ENCODE assay signal across 32 mouse cellular contexts in the genomic region with DNA sequence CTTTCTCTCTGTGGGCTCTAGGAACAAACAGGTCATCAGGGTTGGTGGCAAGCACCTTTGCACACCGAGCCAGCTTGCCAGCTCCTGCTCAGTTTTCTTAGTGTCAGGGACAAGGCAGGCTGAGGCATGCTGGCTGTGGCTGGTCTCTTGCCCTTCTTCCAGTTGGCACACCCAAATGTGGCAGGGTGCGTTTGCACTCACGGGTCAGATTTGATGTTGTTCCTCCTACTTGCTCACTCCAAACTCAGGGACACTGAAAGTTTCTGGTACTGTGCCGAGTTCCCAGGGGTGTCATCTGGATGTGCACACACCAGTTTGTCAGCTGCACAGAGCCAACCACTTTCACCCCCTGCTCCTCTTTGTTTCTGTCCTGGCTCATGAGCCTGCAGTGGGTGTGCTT. TPM values are rescaled to one million over a fixed set of nuclear protein-coding genes. Genes with fewer than 3 reads are reported as not detected.
DNase-seq lines count a peak whose midpoint lies in the region; ATAC-seq and TF ChIP-seq lines count a peak whose summit lies in the region.
"Had no signal": no experiment of that assay in that cellular context is flagged by ENCODE, and none has a peak within 500 bp of the region (broad histone marks: within the 10 kb centered on the region; RNA-seq: fewer than 3 reads in every experiment).

No protein-coding gene starts in this region.

- WGBS in forebrain, postnatal 0 days = 89% methylated on average over 4 of the region's 4 CpGs
- 90% methylated on average over 4 of the region's 4 CpGs for WGBS in forebrain, embryonic 10.5 days
- 87% methylated on average over 4 of the region's 4 CpGs for WGBS in midbrain, embryonic 11.5 days
- 86% methylated on average over 4 of the region's 4 CpGs for WGBS in midbrain, embryonic 10.5 days

- no peaks in the 10 kb centered on the region for H3K36me3 ChIP-seq in forebrain, postnatal 0 days (ENCODE audit: insufficient read depth)
- no peaks in the 10 kb centered on the region for H3K36me3 ChIP-seq in forebrain, embryonic 10.5 days (replicated peaks)
- H3K36me3 ChIP-seq in midbrain, embryonic 11.5 days (ENCODE audit: control insufficient read depth, insufficient read depth, low read length) = no peaks in the 10 kb centered on the region
- no peaks in the 10 kb centered on the region for H3K36me3 ChIP-seq in midbrain, embryonic 10.5 days
- H3K36me3 ChIP-seq: embryonic facial prominence, embryonic 15.5 days; heart, embryonic 12.5 days; hindbrain, embryonic 13.5 days; midbrain, embryonic 13.5 days had no signal

- H3K4me3 ChIP-seq in forebrain, postnatal 0 days (ENCODE audit: low read depth, low read length) = no peak overlapping the region
- H3K4me3 ChIP-seq in forebrain, embryonic 10.5 days = no peak overlapping the region
- no peak overlapping the region for H3K4me3 ChIP-seq in midbrain, embryonic 11.5 days (ENCODE audit: low read depth, low read length)
- H3K4me3 ChIP-seq in midbrain, embryonic 10.5 days = no peak overlapping the region
- H3K4me3 ChIP-seq: embryonic facial prominence, embryonic 15.5 days; heart, embryonic 12.5 days; hindbrain, embryonic 13.5 days; midbrain, embryonic 13.5 days had no signal

- no peak overlapping the region for H3K4me2 ChIP-seq in forebrain, postnatal 0 days (ENCODE audit: low read depth)
- H3K4me2 ChIP-seq in midbrain, embryonic 11.5 days = no peak overlapping the region
- H3K4me2 ChIP-seq: embryonic facial prominence, embryonic 15.5 days; heart, embryonic 12.5 days; hindbrain, embryonic 13.5 days; midbrain, embryonic 13.5 days had no signal

- no peak overlapping the region for H3K9ac ChIP-seq in forebrain, postnatal 0 days
- H3K9ac ChIP-seq in midbrain, embryonic 11.5 days (ENCODE audit: low read length) = no peak overlapping the region
- H3K9ac ChIP-seq: embryonic facial prominence, embryonic 15.5 days; heart, embryonic 12.5 days; hindbrain, embryonic 13.5 days; liver, postnatal 0 days; midbrain, embryonic 13.5 days had no signal

- no peak overlapping the region for H3K27ac ChIP-seq in forebrain, postnatal 0 days (ENCODE audit: low read depth, low read length)
- no peak overlapping the region for H3K27ac ChIP-seq in forebrain, embryonic 10.5 days
- H3K27ac ChIP-seq in midbrain, embryonic 11.5 days (ENCODE audit: low read depth, low read length) = no peak overlapping the region
- H3K27ac ChIP-seq in midbrain, embryonic 10.5 days (replicated peaks) = no peak overlapping the region
- H3K27ac ChIP-seq: embryonic facial prominence, embryonic 15.5 days; hindbrain, embryonic 13.5 days; kidney, postnatal 0 days; midbrain, embryonic 13.5 days had no signal

- TF ChIP-seq CTCF in forebrain, postnatal 0 days (IDR thresholded peaks at IDR 0.05; ENCODE audit: low read depth) = no peak

- peak; percentile 3; the same call in 1 of the 2 replicates for ATAC-seq in forebrain, postnatal 0 days
- ATAC-seq in midbrain, embryonic 11.5 days (ENCODE audit: low FRiP score) = no peak
- ATAC-seq: forebrain, embryonic 16.5 days; liver, postnatal 0 days; midbrain, embryonic 13.5 days; Patski had no signal

- no peak for DNase-seq in forebrain, postnatal 0 days
- no peak for DNase-seq in forebrain, embryonic 10.5 days (ENCODE audit: extremely low spot score, low spot score)
- peak; percentile 26 for DNase-seq in midbrain, embryonic 11.5 days (ENCODE audit: low spot score, missing footprints)
- no peak for DNase-seq in midbrain, embryonic 10.5 days (ENCODE audit: low spot score)
- DNase-seq in gonadal fat pad, adult 2 months (ENCODE audit: low read depth) = peak; percentile 98
- DNase-seq in urinary bladder, postnatal 36 days (ENCODE audit: low spot score in 2 of 2) = peak; percentile 71 to 82
- DNase-seq in right cerebral cortex, postnatal 14 days = no peak
- DNase-seq: cerebellum, adult 11 months; cerebellum, adult 9-11 months; heart, postnatal 36 days; kidney, adult 11 months; layer of hippocampus, postnatal 36 days; liver, postnatal 0 days; lung, postnatal 10 days; thymus, postnatal 14 days had no signal

- no peaks in the 10 kb centered on the region for H3K9me3 ChIP-seq in forebrain, postnatal 0 days (ENCODE audit: low read length)
- no peaks in the 10 kb centered on the region for H3K9me3 ChIP-seq in forebrain, embryonic 10.5 days
- H3K9me3 ChIP-seq in midbrain, embryonic 11.5 days (ENCODE audit: control insufficient read depth, low read length) = no peaks in the 10 kb centered on the region
- H3K9me3 ChIP-seq in midbrain, embryonic 10.5 days (replicated peaks) = no peaks in the 10 kb centered on the region
- H3K9me3 ChIP-seq: embryonic facial prominence, embryonic 15.5 days; heart, embryonic 12.5 days; hindbrain, embryonic 13.5 days; midbrain, embryonic 13.5 days had no signal

- H3K27me3 ChIP-seq in forebrain, postnatal 0 days (ENCODE audit: insufficient read depth, low read length) = no peaks in the 10 kb centered on the region
- H3K27me3 ChIP-seq in forebrain, embryonic 10.5 days (ENCODE audit: poor library complexity, severe bottlenecking) = no peaks in the 10 kb centered on the region
- no peaks in the 10 kb centered on the region for H3K27me3 ChIP-seq in midbrain, embryonic 11.5 days (ENCODE audit: control insufficient read depth, insufficient read depth, low read length)
- H3K27me3 ChIP-seq in midbrain, embryonic 10.5 days (ENCODE audit: low read depth, poor library complexity, severe bottlenecking) = no peaks in the 10 kb centered on the region
- H3K27me3 ChIP-seq: embryonic facial prominence, embryonic 15.5 days; heart, embryonic 12.5 days; hindbrain, embryonic 13.5 days; midbrain, embryonic 13.5 days; Patski had no signal

- H3K4me1 ChIP-seq in forebrain, postnatal 0 days (ENCODE audit: insufficient read depth) = no peaks in the 10 kb centered on the region
- no peaks in the 10 kb centered on the region for H3K4me1 ChIP-seq in forebrain, embryonic 10.5 days
- no peaks in the 10 kb centered on the region for H3K4me1 ChIP-seq in midbrain, embryonic 11.5 days (ENCODE audit: control insufficient read depth, insufficient read depth, low read length)
- H3K4me1 ChIP-seq in midbrain, embryonic 10.5 days = no peaks in the 10 kb centered on the region
- H3K4me1 ChIP-seq: embryonic facial prominence, embryonic 15.5 days; hindbrain, embryonic 13.5 days; midbrain, embryonic 13.5 days had no signal

RNA-seq across cellular contexts. Expression of a gene that starts 17.3 kb away (rescaled TPM):
- total RNA-seq in forebrain, postnatal 0 days (2014; rRNA removed) = 103 and 133 TPM in 2 replicates
- polyA plus RNA-seq in forebrain, postnatal 0 days (2015; fragmentation: Nextera tagmentation; extraction: Ambion mirVana) = 29.8 and 37.2 TPM in 2 replicates
- 76.2 and 80.0 TPM in 2 replicates for polyA plus RNA-seq in forebrain, embryonic 10.5 days (2016; fragmentation: Nextera tagmentation; extraction: Ambion mirVana)
- polyA plus RNA-seq in midbrain, embryonic 11.5 days (2014; fragmentation: Nextera tagmentation; extraction: Ambion mirVana) = 79.1 and 82.5 TPM in 2 replicates
- 67.4 TPM in 2 replicates for polyA plus RNA-seq in midbrain, embryonic 10.5 days (2016; fragmentation: Nextera tagmentation; extraction: Ambion mirVana)
- polyA plus RNA-seq in gonadal fat pad, adult 2 months (2012; rRNA removed) = 50.7 and 57.4 TPM in 2 replicates

RNA-seq across cellular contexts. Expression of a gene that starts 57.7 kb away (rescaled TPM):
- not detected in 2 replicates for total RNA-seq in forebrain, postnatal 0 days (2014; rRNA removed)
- not detected in 2 replicates for polyA plus RNA-seq in forebrain, postnatal 0 days (2015; fragmentation: Nextera tagmentation; extraction: Ambion mirVana)
- polyA plus RNA-seq in forebrain, embryonic 10.5 days (2016; fragmentation: Nextera tagmentation; extraction: Ambion mirVana) = not detected in 2 replicates
- not detected in 2 replicates for polyA plus RNA-seq in midbrain, embryonic 11.5 days (2014; fragmentation: Nextera tagmentation; extraction: Ambion mirVana)
- polyA plus RNA-seq in midbrain, embryonic 10.5 days (2016; fragmentation: Nextera tagmentation; extraction: Ambion mirVana) = not detected in 2 replicates
- 2.0 and 65.7 TPM in 2 replicates for polyA plus RNA-seq in gonadal fat pad, adult 2 months (2012; rRNA removed)
- total RNA-seq: adrenal gland, postnatal 36 days; common myeloid progenitor, adult 5-6 weeks; gastrocnemius, adult 18-20 months; gastrocnemius, postnatal 4 days; heart, postnatal 36 days; layer of hippocampus, postnatal 36 days; left cerebral cortex, postnatal 10 days; liver, adult 2 months; megakaryocyte progenitor cell, adult 5-6 weeks; monocyte, adult 5-6 weeks; neutrophil, adult 5-6 weeks had no signal
- polyA plus RNA-seq: embryonic facial prominence, embryonic 15.5 days; forebrain, embryonic 16.5 days; heart, embryonic 12.5 days; hindbrain, embryonic 13.5 days; limb, embryonic 11.5 days; midbrain, embryonic 13.5 days had no signal

Comparison
In these comparisons a context has a peak if more than half of its experiments do, and no peak if none do; other contexts are left out.
1. DNase-seq: peak in midbrain, embryonic 11.5 days (single experiment), gonadal fat pad, adult 2 months (single experiment) and urinary bladder, postnatal 36 days (2 of 2); none in forebrain, postnatal 0 days (single experiment), forebrain, embryonic 10.5 days (single experiment), midbrain, embryonic 10.5 days (single experiment) and right cerebral cortex, postnatal 14 days (single experiment).